ENCODE assay signal across 14 mouse cellular contexts in the genomic region with DNA sequence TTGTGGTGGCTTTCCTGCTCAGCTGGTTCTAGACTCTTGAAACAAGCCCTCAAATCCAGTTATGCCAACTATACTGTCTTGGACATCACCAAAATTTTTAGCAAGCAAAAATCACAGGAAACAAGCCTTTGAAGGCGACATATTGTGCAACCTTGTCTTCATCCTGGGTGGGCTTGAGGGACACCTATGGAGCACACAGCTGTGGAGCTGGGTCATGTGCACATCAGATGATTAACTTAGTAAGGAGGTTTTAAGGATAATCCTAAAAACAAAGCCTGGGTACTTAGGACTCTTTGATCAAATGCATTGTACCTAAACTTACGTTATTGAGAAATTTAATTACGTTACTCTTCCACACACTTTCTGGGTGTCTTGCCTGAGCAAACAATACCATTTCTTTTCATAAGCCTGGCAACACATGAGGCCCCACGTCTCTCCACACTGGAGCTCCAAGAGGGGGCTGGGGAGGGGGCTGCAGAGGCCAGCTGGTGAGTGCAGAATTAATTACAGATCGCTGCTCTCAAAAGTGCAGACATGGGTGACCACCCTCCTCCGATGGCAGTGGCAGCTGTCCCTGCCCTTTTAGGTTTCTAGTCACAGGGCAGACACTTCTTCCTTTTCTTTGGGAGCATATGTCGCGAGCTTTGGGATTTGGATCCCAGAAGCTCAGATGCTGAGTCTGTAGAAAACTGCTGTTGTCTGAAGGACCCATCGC. TPM values are rescaled to one million over a fixed set of nuclear protein-coding genes. Genes with fewer than 3 reads are reported as not detected.
DNase-seq lines count a peak whose midpoint lies in the region; ATAC-seq and TF ChIP-seq lines count a peak whose summit lies in the region.
"Had no signal": no experiment of that assay in that cellular context is flagged by ENCODE, and none has a peak within 500 bp of the region (broad histone marks: within the 10 kb centered on the region; RNA-seq: fewer than 3 reads in every experiment).

No protein-coding gene starts in this region.

- no peak overlapping the region for H3K4me2 ChIP-seq in hindbrain, embryonic 11.5 days (replicated peaks; ENCODE audit: low read depth, low read length)
- no peak overlapping the region for H3K4me2 ChIP-seq in midbrain, embryonic 15.5 days
- H3K4me2 ChIP-seq: limb, embryonic 15.5 days had no signal

- no peak for TF ChIP-seq POLR2A in bone marrow macrophage, adult 2 months (IDR thresholded peaks at IDR 0.05; ENCODE audit: borderline replicate concordance, low read depth, low read length)
- no peak for TF ChIP-seq POLR2A in kidney, adult 2 months (IDR thresholded peaks at IDR 0.05; ENCODE audit: low read depth, low read length)

- no peak overlapping the region for H3K9ac ChIP-seq in hindbrain, embryonic 11.5 days (ENCODE audit: low read depth, low read length)
- no peak overlapping the region for H3K9ac ChIP-seq in midbrain, embryonic 15.5 days
- H3K9ac ChIP-seq: limb, embryonic 15.5 days had no signal

- no peaks in the 10 kb centered on the region for H3K9me3 ChIP-seq in hindbrain, embryonic 11.5 days (ENCODE audit: control insufficient read depth, low read length)
- no peaks in the 10 kb centered on the region for H3K9me3 ChIP-seq in midbrain, embryonic 15.5 days
- H3K9me3 ChIP-seq: limb, embryonic 15.5 days had no signal

- peak; percentile 81 for ATAC-seq in hindbrain, embryonic 11.5 days (ENCODE audit: low FRiP score)
- 0 out of 2 replicates have a peak, but pooled peaks have one; percentile 40 for ATAC-seq in midbrain, embryonic 15.5 days (replicated peaks)

- no peak overlapping the region for H3K4me3 ChIP-seq in bone marrow macrophage, adult 2 months (ENCODE audit: insufficient read depth, low read length)
- H3K4me3 ChIP-seq in hindbrain, embryonic 11.5 days (ENCODE audit: low read depth, low read length), result no peak overlapping the region
- H3K4me3 ChIP-seq in midbrain, embryonic 15.5 days, result no peak overlapping the region
- H3K4me3 ChIP-seq in kidney, adult 2 months (ENCODE audit: insufficient read depth, low read depth, low read length), result no peak overlapping the region
- H3K4me3 ChIP-seq: limb, embryonic 15.5 days; myocyte had no signal

- TF ChIP-seq CTCF in bone marrow macrophage, adult 2 months (IDR thresholded peaks at IDR 0.05; ENCODE audit: low read depth, low read length), result no peak
- TF ChIP-seq CTCF in kidney, adult 2 months (conservative IDR thresholded peaks at IDR 0.05; ENCODE audit: insufficient read depth, insufficient read length, low read depth, low read length), result no peak

- H3K27me3 ChIP-seq in hindbrain, embryonic 11.5 days (ENCODE audit: control insufficient read depth, insufficient read depth, low read length), result no peaks in the 10 kb centered on the region
- H3K27me3 ChIP-seq in midbrain, embryonic 15.5 days (replicated peaks), result no peaks in the 10 kb centered on the region
- no peaks in the 10 kb centered on the region for H3K27me3 ChIP-seq in kidney, adult 2 months (replicated peaks; ENCODE audit: control insufficient read depth, insufficient read depth, low read length)
- H3K27me3 ChIP-seq: limb, embryonic 15.5 days had no signal

- peaks cover 64% of the 10 kb centered on the region for H3K4me1 ChIP-seq in bone marrow macrophage, adult 2 months (ENCODE audit: control insufficient read depth, insufficient read depth, low read length)
- no peaks in the 10 kb centered on the region for H3K4me1 ChIP-seq in hindbrain, embryonic 11.5 days (replicated peaks; ENCODE audit: control insufficient read depth, insufficient read depth, low read length)
- peaks cover 35% of the 10 kb centered on the region for H3K4me1 ChIP-seq in midbrain, embryonic 15.5 days
- H3K4me1 ChIP-seq in kidney, adult 2 months (ENCODE audit: control insufficient read depth, insufficient read depth, low read length), result no peaks in the 10 kb centered on the region
- H3K4me1 ChIP-seq: limb, embryonic 15.5 days had no signal

- 38% methylated on average over 9 of the region's 9 CpGs for WGBS in hindbrain, embryonic 11.5 days
- 22% methylated on average over 9 of the region's 9 CpGs for WGBS in midbrain, embryonic 15.5 days
- 52% methylated on average over 9 of the region's 9 CpGs for WGBS in kidney, adult 2 months

- H3K36me3 ChIP-seq in hindbrain, embryonic 11.5 days (ENCODE audit: control insufficient read depth, insufficient read depth, low read length), result no peaks in the 10 kb centered on the region
- no peaks in the 10 kb centered on the region for H3K36me3 ChIP-seq in midbrain, embryonic 15.5 days (replicated peaks)
- no peaks in the 10 kb centered on the region for H3K36me3 ChIP-seq in kidney, adult 2 months (ENCODE audit: control insufficient read depth, insufficient read depth, low read length)
- H3K36me3 ChIP-seq: limb, embryonic 15.5 days had no signal

- peak overlapping the region; percentile 45; the same call in 1 of the 2 replicates for H3K27ac ChIP-seq in bone marrow macrophage, adult 2 months (ENCODE audit: insufficient read depth, low read depth, low read length)
- peak overlapping the region; percentile 19 for H3K27ac ChIP-seq in hindbrain, embryonic 11.5 days (ENCODE audit: low read depth, low read length)
- no peak overlapping the region for H3K27ac ChIP-seq in midbrain, embryonic 15.5 days
- no peak overlapping the region for H3K27ac ChIP-seq in kidney, adult 2 months (ENCODE audit: insufficient read depth, low read depth, low read length)
- H3K27ac ChIP-seq: limb, embryonic 15.5 days had no signal

- peak; percentile 52 for DNase-seq in embryo, embryonic 10.5 days (ENCODE audit: low spot score)
- peak; percentile 54 for DNase-seq in hindbrain, embryonic 11.5 days (ENCODE audit: low spot score)
- no peak for DNase-seq in kidney, adult 2 months
- DNase-seq in kidney, postnatal 36 days, result no peak
- DNase-seq in left cerebral cortex, adult 8-10 months (ENCODE audit: low spot score in 2 of 2), result no peak
- DNase-seq: adrenal gland, postnatal 14 days; cerebellum, adult 11-12 months; heart, postnatal 36 days; right cerebral cortex, adult 18-20 months had no signal

RNA-seq across cellular contexts. Expression of a gene that starts 19.5 kb away (rescaled TPM):
- polyA plus RNA-seq in bone marrow macrophage, adult 2 months (2012; ENCODE audit: insufficient read depth, insufficient read length, missing spikeins), result not detected in 2 replicates
- 2.1 and 5.5 TPM in 2 replicates for polyA plus RNA-seq in hindbrain, embryonic 11.5 days (2014; fragmentation: Nextera tagmentation; extraction: Ambion mirVana)
- polyA plus RNA-seq in midbrain, embryonic 15.5 days (2015; fragmentation: Nextera tagmentation; extraction: Ambion mirVana), result 6.2 and 7.7 TPM in 2 replicates
- polyA plus RNA-seq in kidney, adult 2 months (2012; rRNA removed), result 0.01 and 0.08 TPM in 2 replicates
- 10 to 100 TPM; 27.3 to 32.6 (median 29.7) TPM for total RNA-seq in left cerebral cortex, adult 8-10 months (2022)
- total RNA-seq: adrenal gland, postnatal 14 days; granulocyte monocyte progenitor cell, adult 5-6 weeks had no signal

Comparison
In these comparisons a context has a peak if more than half of its experiments do, and no peak if none do; other contexts are left out.
1. H3K27ac ChIP-seq: peak in bone marrow macrophage, adult 2 months (single experiment) and hindbrain, embryonic 11.5 days (single experiment); none in midbrain, embryonic 15.5 days (single experiment) and kidney, adult 2 months (single experiment).
2. DNase-seq: peak in embryo, embryonic 10.5 days (single experiment) and hindbrain, embryonic 11.5 days (single experiment); none in kidney, adult 2 months (single experiment), kidney, postnatal 36 days (0 of 2) and left cerebral cortex, adult 8-10 months (0 of 2).